Mouse (Mus musculus) limb, embryonic 13.5 days (tissue): ENCODE measurements around the gene Opa3. TPM values are rescaled to one million over a fixed set of nuclear protein-coding genes. Genes with fewer than 3 reads are reported as not detected.

Experiments used
- ATAC-seq: fragments of 200-750 bp; cut with Nextera tagmentation; 2 replicates; pipeline ENCODE4 v1.8.0; 2017; ENCODE audit warnings: low read depth, moderate number of reproducible peaks, moderate TSS enrichment; ENCODE audit not compliant: low FRiP score
- H3K27ac ChIP-seq: fragments of 300-500 bp; sonication (generic); 2 replicates; pipeline ENCODE4 v1.5.1; 2015; ENCODE audit warnings: inconsistent platforms, mild to moderate bottlenecking, moderate library complexity
- H3K27me3 ChIP-seq: fragments of 300-500 bp; sonication (generic); 2 replicates; pipeline ENCODE4 v1.6.1; 2015; ENCODE audit warnings: mild to moderate bottlenecking, inconsistent platforms
- H3K36me3 ChIP-seq: fragments of 300-500 bp; sonication (generic); 2 replicates; pipeline ENCODE4 v1.6.1; 2015; ENCODE audit warnings: inconsistent platforms, mild to moderate bottlenecking, moderate library complexity
- H3K4me1 ChIP-seq: fragments of 300-500 bp; sonication (generic); 2 replicates; pipeline ENCODE4 v1.6.1; 2015; ENCODE audit warnings: inconsistent platforms
- H3K4me2 ChIP-seq: fragments of 300-500 bp; sonication (generic); replicated peaks from 2 replicates; pipeline ENCODE4 v1.6.1; 2015; ENCODE audit warnings: inconsistent platforms, mild to moderate bottlenecking, moderate library complexity
- H3K4me3 ChIP-seq: fragments of 300-500 bp; sonication (generic); 2 replicates; pipeline ENCODE4 v1.5.1; 2015; ENCODE audit warnings: moderate library complexity, mild to moderate bottlenecking, inconsistent platforms
- H3K9ac ChIP-seq: fragments of 300-500 bp; sonication (generic); 2 replicates; pipeline ENCODE4 v1.6.1; 2015; ENCODE audit warnings: mild to moderate bottlenecking, inconsistent platforms
- H3K9me3 ChIP-seq: fragments of 300-500 bp; sonication (generic); 2 replicates; pipeline ENCODE4 v1.6.1; 2016; ENCODE audit warnings: inconsistent platforms
- WGBS: fragments of 180-500 bp; shearing (Covaris S2); methylation state at CpG from one replicate; pipeline ENCODE4 v1.1.7; 2015; 5-methylcytosine and 5-hydroxymethylcytosine counted together
- microRNA counts: library from miRNA; unstranded; fragments of <30 nt; microRNA quantifications from one replicate; lab custom pipeline; 2016
- microRNA-seq: library from miRNA; unstranded; fragments of <30 nt; microRNA quantifications from one replicate; pipeline ENCODE4, GENCODE M21; 2016
- polyA plus RNA-seq: library from polyadenylated mRNA; unstranded; fragments of >200 nt; fragmentation: Nextera tagmentation; extraction: Ambion mirVana; gene quantifications from 2 replicates; pipeline ENCODE4 v1.2.1, GENCODE M21; 2015

Opa3 gene
- polyA plus RNA-seq, 1 experiment from 2014 or later: 35.7 TPM

DNA sequence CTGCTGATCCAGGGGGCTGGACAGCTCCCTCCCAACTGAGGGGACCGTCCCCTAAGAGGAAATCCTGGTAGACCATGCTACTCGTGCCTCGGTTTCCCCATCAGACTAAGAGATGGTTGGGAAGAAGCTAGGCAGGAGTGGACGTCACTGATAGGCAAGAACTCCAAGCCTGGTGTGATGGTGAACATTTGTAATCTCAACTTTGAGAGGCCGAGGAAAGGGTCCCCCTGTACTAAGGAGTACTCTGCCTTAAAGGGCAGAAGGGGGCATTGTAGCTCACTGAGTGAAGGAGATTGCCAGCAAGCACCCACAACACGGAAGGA lies 77.2 kb downstream of the Opa3 start:
- no peak overlapping the region for H3K9ac ChIP-seq
- no peak for ATAC-seq
- H3K27ac ChIP-seq: no peak overlapping the region
- WGBS: 10% methylated on average over 6 of the region's 6 CpGs
- peak overlapping the region; percentile 60 for H3K4me2 ChIP-seq
- peaks cover 67% of the 10 kb centered on the region for H3K27me3 ChIP-seq
- no peaks in the 10 kb centered on the region for H3K9me3 ChIP-seq
- no peaks in the 10 kb centered on the region for H3K36me3 ChIP-seq
- peaks cover 45% of the 10 kb centered on the region for H3K4me1 ChIP-seq
- peak overlapping the region; percentile 39 for H3K4me3 ChIP-seq

MicroRNA genes within 50 kb of the gene (microRNA counts, 519-probe panel; counts per million panel counts)
- microRNA mmu-miR-330 (lab: Ali Mortazavi, UCI): not detected

Small RNAs within 50 kb of the gene (microRNA-seq; reads per million reads assigned to microRNA genes)
- 179 reads per million, percentile 61 among the genes with 10 or more reads in this experiment for gene Mir330

Other genes with a start within 250 kb of the Opa3 start
- not detected in 2 replicates for gene Nanos2, start 240.9 kb upstream of the Opa3 start, polyA plus RNA-seq
- gene Mypop, start 237.1 kb upstream of the Opa3 start, polyA plus RNA-seq: 5.2 and 6.3 TPM in 2 replicates
- 26.3 and 26.9 TPM in 2 replicates for gene Irf2bp1, start 224.3 kb upstream of the Opa3 start, polyA plus RNA-seq
- 3.5 and 4.1 TPM in 2 replicates for gene Foxa3, start 204.8 kb upstream of the Opa3 start, polyA plus RNA-seq
- gene Sympk, start 204.0 kb upstream of the Opa3 start, polyA plus RNA-seq: 33.6 and 37.8 TPM in 2 replicates
- not detected in 2 replicates for gene Rsph6a, start 173.6 kb upstream of the Opa3 start, polyA plus RNA-seq
- 16.8 and 17.4 TPM in 2 replicates for gene Dmwd, start 152.1 kb upstream of the Opa3 start, polyA plus RNA-seq
- 22.6 and 23.1 TPM in 2 replicates for gene Dmpk, start 144.5 kb upstream of the Opa3 start, polyA plus RNA-seq
- gene Six5, start 133.7 kb upstream of the Opa3 start, polyA plus RNA-seq: 13.4 and 13.9 TPM in 2 replicates
- gene Gm4969, start 110.0 kb upstream of the Opa3 start, polyA plus RNA-seq: 4.2 and 4.3 TPM in 2 replicates
- 16.8 and 19.1 TPM in 2 replicates for gene Fbxo46, start 108.5 kb upstream of the Opa3 start, polyA plus RNA-seq
- gene Qpctl, start 79.0 kb upstream of the Opa3 start, polyA plus RNA-seq: 17.1 and 18.1 TPM in 2 replicates
- 146 and 149 TPM in 2 replicates for gene Snrpd2, start 78.6 kb upstream of the Opa3 start, polyA plus RNA-seq
- gene Gipr, start 62.2 kb upstream of the Opa3 start, polyA plus RNA-seq: 0.29 and 0.41 TPM in 2 replicates
- gene Eml2, start 51.9 kb upstream of the Opa3 start, polyA plus RNA-seq: 5.2 and 5.5 TPM in 2 replicates
- gene Gpr4, start 15.8 kb upstream of the Opa3 start, polyA plus RNA-seq: 4.6 and 6.2 TPM in 2 replicates
- gene Vasp, start 43.5 kb downstream of the Opa3 start, polyA plus RNA-seq: 68.9 and 69.0 TPM in 2 replicates
- not detected in 2 replicates for gene Ppm1n, start 51.7 kb downstream of the Opa3 start, polyA plus RNA-seq
- gene Rtn2, start 54.3 kb downstream of the Opa3 start, polyA plus RNA-seq: 20.2 and 20.9 TPM in 2 replicates
- gene Fosb, start 81.7 kb downstream of the Opa3 start, polyA plus RNA-seq: 0.23 and 0.27 TPM in 2 replicates
- gene Ercc1, start 116.4 kb downstream of the Opa3 start, polyA plus RNA-seq: 89.1 and 96.4 TPM in 2 replicates
- gene Cd3eap, start 131.1 kb downstream of the Opa3 start, polyA plus RNA-seq: 29.9 and 31.8 TPM in 2 replicates
- 9.0 and 9.6 TPM in 2 replicates for gene Ppp1r13l, start 131.4 kb downstream of the Opa3 start, polyA plus RNA-seq
- 18.2 and 18.3 TPM in 2 replicates for gene Ercc2, start 153.7 kb downstream of the Opa3 start, polyA plus RNA-seq
- gene Klc3, start 175.8 kb downstream of the Opa3 start, polyA plus RNA-seq: 8.3 and 8.6 TPM in 2 replicates
- 3.2 and 4.7 TPM in 2 replicates for gene Ckm, start 176.4 kb downstream of the Opa3 start, polyA plus RNA-seq
- gene Mark4, start 230.5 kb downstream of the Opa3 start, polyA plus RNA-seq: 9.8 and 10.3 TPM in 2 replicates
- gene Exoc3l2, start 235.0 kb downstream of the Opa3 start, polyA plus RNA-seq: 1.1 and 1.3 TPM in 2 replicates